Mouse (Mus musculus) adrenal gland, adult 8-10 months (tissue): ENCODE data around the gene Zmym2. TPM values are rescaled to one million over a fixed set of nuclear protein-coding genes. Genes with fewer than 3 reads are reported as not detected.
"Not testable (repeated sequence)": the region's sequence is repeated elsewhere in the genome, so short reads cannot be mapped to it uniquely, and the experiment has no call there.

ENCODE experiments used
- DNase-seq: peaks from one replicate; pipeline ENCODE4 v3.0.0; 2022
- total RNA-seq, 4 experiments: library from RNA; stranded (reverse); gene quantifications; 2 replicates each; pipeline ENCODE4 v1.2.4; 2022

Zmym2 gene
- total RNA-seq: 10 to 100 TPM; 50.4 to 84.7 (median 63.2) TPM

- peak; percentile 65 for DNase-seq
Observed at GRCm38 (mm10) chr14:56886594-56887513, at the start of gene Zmym2. Gene Zmym2 (plus strand): TSS chr14:56886653.

GRCm38 (mm10) chr14:56844033-56844432 lies 42.4 kb upstream of the Zmym2 start:
- no peak for DNase-seq

GRCm38 (mm10) chr14:56844507-56844906 lies 41.9 kb upstream of the Zmym2 start:
- no peak for DNase-seq

- DNase-seq: no peak
Observed at GRCm38 (mm10) chr14:56848322-56848721, 38.1 kb upstream of the Zmym2 start.

GRCm38 (mm10) chr14:56849681-56850080 lies 36.8 kb upstream of the Zmym2 start:
- no peak for DNase-seq

- no peak for DNase-seq
Observed at GRCm38 (mm10) chr14:56864041-56864440, 22.4 kb upstream of the Zmym2 start.

- no peak for DNase-seq
Observed at GRCm38 (mm10) chr14:56864641-56865040, 21.8 kb upstream of the Zmym2 start.

GRCm38 (mm10) chr14:56865112-56865511 lies 21.3 kb upstream of the Zmym2 start:
- DNase-seq: not testable (repeated sequence)

GRCm38 (mm10) chr14:56873525-56873924 lies 12.9 kb upstream of the Zmym2 start:
- DNase-seq: no peak

GRCm38 (mm10) chr14:56875586-56876159 lies 10.8 kb upstream of the Zmym2 start:
- DNase-seq: no peak

- no peak for DNase-seq
Observed at GRCm38 (mm10) chr14:56881271-56881670, 5.2 kb upstream of the Zmym2 start.

- DNase-seq: no peak
Observed at GRCm38 (mm10) chr14:56883431-56883830, 3.0 kb upstream of the Zmym2 start.

GRCm38 (mm10) chr14:56885308-56885771 lies 1.1 kb upstream of the Zmym2 start:
- DNase-seq: peak; percentile 63

GRCm38 (mm10) chr14:56885986-56886593 lies 363 bp upstream of the Zmym2 start:
- peak; percentile 76 for DNase-seq

GRCm38 (mm10) chr14:56887514-56887880 lies 1.0 kb downstream of the Zmym2 start:
- DNase-seq: no peak

- DNase-seq: peak; percentile 67
Observed at GRCm38 (mm10) chr14:56887887-56888286, 1.4 kb downstream of the Zmym2 start.

GRCm38 (mm10) chr14:56888416-56888815 lies 2.0 kb downstream of the Zmym2 start:
- DNase-seq: no peak

GRCm38 (mm10) chr14:56894417-56894816 lies 8.0 kb downstream of the Zmym2 start:
- DNase-seq: no peak

- no peak for DNase-seq
Observed at GRCm38 (mm10) chr14:56896521-56896920, 10.1 kb downstream of the Zmym2 start.

GRCm38 (mm10) chr14:56897475-56897874 lies 11.0 kb downstream of the Zmym2 start:
- no peak for DNase-seq

- no peak for DNase-seq
Observed at GRCm38 (mm10) chr14:56899656-56900055, 13.2 kb downstream of the Zmym2 start.

- no peak for DNase-seq
Observed at GRCm38 (mm10) chr14:56903039-56903438, 16.6 kb downstream of the Zmym2 start.

- DNase-seq: no peak
Observed at GRCm38 (mm10) chr14:56905696-56906095, 19.2 kb downstream of the Zmym2 start.
